Mouse (Mus musculus) ES-E14 (cell line): ENCODE data around the gene Fbxl17. TPM values are rescaled to one million over a fixed set of nuclear protein-coding genes. Genes with fewer than 3 reads are reported as not detected.
A peak's percentile ranks its signal among the peaks of the same experiment; 100 is the strongest.

Experiments used
- DNase-seq: peaks from one replicate; pipeline ENCODE4 v3.0.0-alpha.2; 2013; ENCODE audit warnings: low read depth, low spot score
- H3K27ac ChIP-seq: 2 replicates; pipeline ENCODE4 v1.5.1; 2012; ENCODE audit warnings: low read depth, mild to moderate bottlenecking, low read length, moderate library complexity, mixed read lengths; ENCODE audit not compliant: poor library complexity, insufficient read depth, severe bottlenecking
- H3K36me3 ChIP-seq: 2 replicates; pipeline ENCODE4 v1.6.1; 2012; ENCODE audit warnings: mild to moderate bottlenecking, low read length, moderate library complexity, mixed read lengths; ENCODE audit not compliant: control insufficient read depth, poor library complexity, insufficient read depth, severe bottlenecking
- H3K4me1 ChIP-seq, 2 experiments: fragments of 150-350 bp in 1 of 2; sonication (generic) in 1 of 2; 2 replicates each; pipeline ENCODE4 v1.6.1; 2012; ENCODE audit warnings: low read length in 2 of 2, mild to moderate bottlenecking in 1 of 2, mixed read lengths in 1 of 2; ENCODE audit not compliant: control insufficient read depth in 2 of 2, insufficient read depth in 2 of 2, poor library complexity in 1 of 2
- H3K4me3 ChIP-seq, 2 experiments: fragments of 150-350 bp in 1 of 2; sonication (generic) in 1 of 2; 2 replicates each; pipeline ENCODE4 v1.5.1; 2012; ENCODE audit warnings: low read length in 2 of 2, low read depth in 1 of 2, mild to moderate bottlenecking in 1 of 2, mixed read lengths in 1 of 2; ENCODE audit not compliant: insufficient read depth in 1 of 2, poor library complexity in 1 of 2, severe bottlenecking in 1 of 2
- H3K9ac ChIP-seq: 2 replicates; pipeline ENCODE4 v1.6.1; 2012; ENCODE audit warnings: low read depth, mild to moderate bottlenecking, low read length, mixed read lengths; ENCODE audit not compliant: poor library complexity, insufficient read depth, severe bottlenecking
- H3K9me3 ChIP-seq: fragments of 150-350 bp; sonication (generic); 2 replicates; pipeline ENCODE4 v1.6.1; 2012; ENCODE audit warnings: low read depth, mild to moderate bottlenecking, low read length; ENCODE audit not compliant: control insufficient read depth, insufficient read depth
- CHD2 ChIP-seq: IDR thresholded peaks from 2 replicates; pipeline ENCODE4 v1.6.1; 2014; ENCODE audit warnings: mild to moderate bottlenecking, low read depth, low read length, inconsistent platforms
- HCFC1 ChIP-seq: IDR thresholded peaks from 2 replicates; pipeline ENCODE4 v1.6.1; 2012; ENCODE audit warnings: low read length, inconsistent platforms, borderline replicate concordance; ENCODE audit not compliant: insufficient read depth
- MAFK ChIP-seq: IDR thresholded peaks from 2 replicates; pipeline ENCODE4 v1.6.1; 2014; ENCODE audit warnings: mild to moderate bottlenecking, low read depth, low read length, inconsistent platforms; ENCODE audit not compliant: insufficient read depth
- ZC3H11A ChIP-seq: IDR thresholded peaks from 2 replicates; pipeline ENCODE4 v1.6.1; 2012; ENCODE audit warnings: low read depth, mild to moderate bottlenecking, inconsistent platforms, low read length, borderline replicate concordance
- ZNF384 ChIP-seq: IDR thresholded peaks from 2 replicates; pipeline ENCODE4 v1.6.1; 2012; ENCODE audit warnings: low read depth, low read length, inconsistent platforms
- in situ Hi-C, 2 experiments: fragments of 600-800 bp; cut with MboI; formaldehyde crosslinking; loops; one replicate each; pipeline ENCODE4 v1.15.1; 2025; ENCODE audit warnings: low sequenced_read_pairs in 2 of 2, inconsistent platforms in 1 of 2; ENCODE audit not compliant: unreplicated experiment in 2 of 2
- total RNA-seq: library from RNA; depleted of rRNA; stranded (reverse); fragments of 300-350 nt; gene quantifications from 2 replicates; pipeline ENCODE4 v1.2.3, GENCODE M21; 2012; rRNA removed

The Fbxl17 gene
- 5.3 and 5.6 TPM in 2 replicates for total RNA-seq

DNA sequence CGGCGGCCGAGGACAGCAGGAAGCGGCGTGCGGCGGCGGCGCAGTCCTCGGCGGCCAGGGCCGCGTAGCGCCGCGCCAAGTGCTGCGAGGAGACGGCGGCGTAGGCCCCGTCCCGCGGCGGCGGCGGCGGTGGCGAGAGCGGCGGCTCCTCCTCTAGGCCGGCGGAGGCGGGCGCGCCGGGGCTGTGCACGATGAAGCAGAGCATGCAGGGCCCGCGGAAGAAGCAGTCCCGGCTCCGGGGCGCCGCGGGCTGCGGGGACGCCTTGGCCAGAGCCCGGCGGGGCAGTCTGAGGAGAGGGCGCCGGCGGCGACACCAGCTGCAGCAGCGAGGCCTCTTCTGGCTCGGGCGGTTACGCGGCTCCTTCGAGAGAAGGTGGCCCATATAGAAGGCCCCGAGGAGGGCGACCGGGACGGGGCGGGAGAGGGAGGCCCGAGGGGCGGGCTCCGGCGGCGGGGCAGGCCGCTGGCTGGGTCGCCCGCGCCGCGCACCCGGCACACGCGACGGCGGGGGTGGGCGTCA lies at the start of gene Fbxl17:
TSS of gene Fbxl17 (minus strand) at position 382 of the 520 bp plus-strand sequence.
- H3K4me3 ChIP-seq = peak within 1 kb of the TSS; percentile 93 to 94
- in situ Hi-C loops = no loop called here
- TF ChIP-seq HCFC1 (no peak; the same call in 1 of the 2 replicates), CHD2 (no peak), MAFK (no peak), ZNF384 (no peak), ZC3H11A (no peak)
- H3K27ac ChIP-seq = peak within 1 kb of the TSS; percentile 76
- H3K9ac ChIP-seq = peak within 1 kb of the TSS; percentile 93
- peaks cover 2% of the 10 kb centered on the region; the same call in 1 of the 2 replicates for H3K36me3 ChIP-seq
- H3K4me1 ChIP-seq = peaks cover 2 to 7% of the 10 kb centered on the region in 2 experiments; a peak in 3 of 4 replicates
- DNase-seq = peak; percentile 15
- no peaks in the 10 kb centered on the region for H3K9me3 ChIP-seq

- TF ChIP-seq MAFK (no peak), ZC3H11A (peak; percentile 68; the same call in 1 of the 2 replicates)
- no peak for DNase-seq
- no peaks in the 10 kb centered on the region for H3K36me3 ChIP-seq
- in situ Hi-C loops = no loop called here
- no peak overlapping the region for H3K4me3 ChIP-seq
- no peak overlapping the region for H3K27ac ChIP-seq
- H3K9ac ChIP-seq = no peak overlapping the region
- H3K4me1 ChIP-seq = no peaks in the 10 kb centered on the region
- no peaks in the 10 kb centered on the region for H3K9me3 ChIP-seq
Measured at GRCm38 (mm10) chr17:63547465-63547864, 47.6 kb upstream of the Fbxl17 start.

DNA sequence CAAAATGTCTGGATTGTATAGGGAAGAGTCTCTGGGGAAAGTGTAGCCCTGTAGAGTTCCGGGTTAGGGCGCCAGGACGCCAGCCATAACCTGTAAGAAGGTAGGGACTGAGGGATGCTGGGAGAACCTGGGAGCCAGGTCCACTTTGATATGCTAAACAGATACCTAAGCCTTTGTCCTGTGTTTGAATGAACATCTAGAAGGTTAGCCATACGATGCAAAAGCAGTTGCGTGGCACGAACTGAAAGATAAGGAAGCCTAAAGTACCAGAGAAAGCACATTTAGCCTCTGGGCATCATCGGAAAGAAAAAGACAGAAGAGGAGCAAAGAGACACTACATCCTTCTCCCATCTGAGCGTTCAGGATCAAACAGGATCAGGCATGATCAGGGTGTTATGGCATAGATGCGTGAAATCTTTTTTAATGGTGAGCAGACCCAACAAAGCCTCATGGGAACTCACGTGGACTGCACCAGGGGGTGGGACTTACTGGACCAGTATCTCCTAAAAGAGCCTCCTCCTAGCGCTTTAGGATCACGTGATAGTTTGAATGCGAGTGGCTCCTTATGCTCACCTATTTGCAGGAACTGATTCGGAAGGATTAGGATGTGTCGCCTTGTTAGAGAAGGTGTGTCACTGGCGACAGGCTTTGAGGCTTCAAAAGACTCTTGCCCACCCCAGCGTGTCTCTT lies 34.9 kb upstream of the Fbxl17 start:
- no peak for DNase-seq
- H3K4me3 ChIP-seq = 0 out of 4 replicates have a peak overlapping the region, but pooled peaks of 1 of the 2 experiments have one; percentile 17
- no peaks in the 10 kb centered on the region for H3K9me3 ChIP-seq
- H3K36me3 ChIP-seq = no peaks in the 10 kb centered on the region; the same call in 1 of the 2 replicates
- TF ChIP-seq HCFC1 (no peak), ZNF384 (no peak), ZC3H11A (no peak), CHD2 (no peak), MAFK (no peak)
- peaks cover 0 to 8% of the 10 kb centered on the region in 2 experiments; a peak in 2 of 4 replicates for H3K4me1 ChIP-seq
- no peak overlapping the region; the same call in 1 of the 2 replicates for H3K9ac ChIP-seq
- peak overlapping the region; percentile 12; the same call in 1 of the 2 replicates for H3K27ac ChIP-seq
- in situ Hi-C loops = no loop called here

DNA sequence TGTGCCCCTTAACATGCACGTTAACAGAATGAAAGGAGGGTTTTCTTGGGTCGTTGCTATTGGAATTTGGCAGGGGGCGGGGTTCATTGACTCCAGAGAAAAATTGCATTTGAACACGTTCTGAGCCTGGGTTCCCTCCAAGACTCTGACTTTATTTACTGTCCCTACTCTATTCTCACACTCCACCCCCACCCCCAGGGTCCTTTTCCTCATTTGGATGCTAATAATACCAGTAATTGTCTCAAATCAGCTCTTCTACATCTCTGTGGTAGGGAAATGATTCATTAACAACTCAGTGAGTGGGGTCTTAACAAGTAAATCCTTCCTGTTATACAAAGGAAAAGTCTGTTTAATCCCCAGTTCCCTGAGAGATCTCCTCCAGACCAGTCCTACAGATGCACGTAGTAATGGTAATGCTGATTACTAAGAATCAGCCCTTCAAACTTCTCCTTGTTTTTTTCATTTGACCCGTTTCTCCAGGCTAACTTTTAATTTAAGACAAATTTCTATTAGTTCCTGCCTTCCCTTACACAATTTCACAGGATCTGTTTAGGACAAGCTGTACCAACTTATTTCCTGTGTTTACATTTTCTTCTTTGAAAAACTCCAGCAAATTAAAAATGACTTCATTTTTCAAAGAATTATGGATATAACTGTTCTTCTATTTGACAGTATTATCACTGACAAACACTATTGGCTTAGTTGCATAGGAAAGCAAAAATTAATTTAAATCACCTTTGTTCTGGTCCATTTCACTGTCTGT lies 33.4 kb upstream of the Fbxl17 start:
- Histone ChIP-seq H3K27ac (peak overlapping the region; percentile 42; the same call in 1 of the 2 replicates), H3K4me3 (no peak overlapping the region), H3K36me3 (no peaks in the 10 kb centered on the region; the same call in 1 of the 2 replicates), H3K9me3 (no peaks in the 10 kb centered on the region), H3K9ac (no peak overlapping the region), H3K4me1 (peaks cover 0 to 8% of the 10 kb centered on the region in 2 experiments; a peak in 2 of 4 replicates)
- in situ Hi-C loops = no loop called here
- peak; percentile 60 for DNase-seq
- TF ChIP-seq ZC3H11A (no peak), MAFK (no peak), CHD2 (peak; percentile 14; the same call in 1 of the 2 replicates), ZNF384 (no peak), HCFC1 (no peak)
